Mouse (Mus musculus) small intestine, adult 2 months (tissue): ENCODE data around the gene Dhx57. TPM values are rescaled to one million over a fixed set of nuclear protein-coding genes. Genes with fewer than 3 reads are reported as not detected.
"Not testable (repeated sequence)": the region's sequence is repeated elsewhere in the genome, so short reads cannot be mapped to it uniquely, and the experiment has no call there.

Source experiments
- H3K27ac ChIP-seq: fragments of 200-500 bp; 2 replicates; pipeline ENCODE4 v1.5.1; 2012; ENCODE audit warnings: low read depth, low read length, control low read depth, inconsistent platforms; ENCODE audit not compliant: insufficient read depth
- H3K27me3 ChIP-seq: fragments of 200-500 bp; 2 replicates; pipeline ENCODE4 v1.6.1; 2012; ENCODE audit warnings: mild to moderate bottlenecking, moderate library complexity, low read length, inconsistent platforms; ENCODE audit not compliant: control insufficient read depth, insufficient read depth
- H3K36me3 ChIP-seq: fragments of 200-500 bp; 2 replicates; pipeline ENCODE4 v1.6.1; 2012; ENCODE audit warnings: mild to moderate bottlenecking, low read length, control low read depth, inconsistent platforms; ENCODE audit not compliant: control insufficient read depth, insufficient read depth
- H3K4me1 ChIP-seq: fragments of 200-500 bp; 2 replicates; pipeline ENCODE4 v1.6.1; 2012; ENCODE audit warnings: low read length, inconsistent platforms, mixed read lengths; ENCODE audit not compliant: control insufficient read depth, insufficient read depth, insufficient read length
- H3K4me3 ChIP-seq: fragments of 200-500 bp; 2 replicates; pipeline ENCODE4 v1.5.1; 2012; ENCODE audit warnings: low read depth, mild to moderate bottlenecking, control low read depth, inconsistent platforms, low read length, moderate library complexity
- CTCF ChIP-seq: fragments of 200-500 bp; IDR thresholded peaks from 2 replicates; pipeline ENCODE4 v1.5.1; 2012; ENCODE audit warnings: low read depth, mild to moderate bottlenecking, control low read depth, inconsistent platforms, low read length, moderate library complexity, mixed read lengths; ENCODE audit not compliant: insufficient replicate concordance, insufficient read length; ENCODE audit errors: extremely low read depth
- POLR2A ChIP-seq: fragments of 200-500 bp; IDR thresholded peaks from 2 replicates; pipeline ENCODE4 v1.6.1; 2012; ENCODE audit warnings: low read depth, mild to moderate bottlenecking, control low read depth, inconsistent platforms, low read length, moderate library complexity
- WGBS: fragments of 180-500 bp; shearing (Covaris S2); methylation state at CpG from one replicate; pipeline ENCODE4 v1.1.7; 2018; 5-methylcytosine and 5-hydroxymethylcytosine counted together
- polyA plus RNA-seq: library from polyadenylated mRNA; depleted of rRNA; stranded (reverse); fragments of >200 nt; gene quantifications from 2 replicates; pipeline ENCODE4 v1.2.3, GENCODE M21; 2012

Gene Dhx57
- polyA plus RNA-seq, 1 experiment, result 4.6 TPM

- H3K27ac ChIP-seq, result peak overlapping the region; percentile 59; the same call in 1 of the 2 replicates
- under 1% methylated on average over 30 of the region's 30 CpGs for WGBS
- H3K4me1 ChIP-seq, result peaks cover 3% of the 10 kb centered on the region; the same call in 1 of the 2 replicates
- no peak for TF ChIP-seq POLR2A
- no peak for TF ChIP-seq CTCF
- H3K36me3 ChIP-seq, result 0 out of 2 replicates have a peak, but pooled peaks cover 2% of the 10 kb centered on the region
- H3K27me3 ChIP-seq, result no peaks in the 10 kb centered on the region
- peak overlapping the region; percentile 97 for H3K4me3 ChIP-seq
These were observed 799 bp downstream of the Dhx57 start for GRCm38 (mm10) chr17:80289280-80290073.

- TF ChIP-seq POLR2A (no peak), CTCF (no peak)
- H3K4me3 ChIP-seq, result no peak overlapping the region
- peaks cover 3% of the 10 kb centered on the region; the same call in 1 of the 2 replicates for H3K4me1 ChIP-seq
- H3K27ac ChIP-seq, result no peak overlapping the region
- 0 out of 2 replicates have a peak, but pooled peaks cover 2% of the 10 kb centered on the region for H3K36me3 ChIP-seq
- WGBS, result 57% methylated on average over 6 of the region's 6 CpGs
- H3K27me3 ChIP-seq, result no peaks in the 10 kb centered on the region
These were observed 2.3 kb downstream of the Dhx57 start for GRCm38 (mm10) chr17:80288012-80288411.

GRCm38 (mm10) chr17:80284446-80284845 is 5.8 kb downstream of the Dhx57 start:
- Histone ChIP-seq H3K4me1 (peaks cover 3% of the 10 kb centered on the region; the same call in 1 of the 2 replicates), H3K27me3 (no peaks in the 10 kb centered on the region), H3K27ac (no peak overlapping the region), H3K36me3 (peaks cover 10% of the 10 kb centered on the region), H3K4me3 (no peak overlapping the region)
- WGBS, result 76% methylated on average over 4 of the region's 4 CpGs
- no peak for TF ChIP-seq CTCF
- no peak for TF ChIP-seq POLR2A

- TF ChIP-seq CTCF (no peak), POLR2A (no peak)
- Histone ChIP-seq H3K27ac (no peak overlapping the region), H3K36me3 (peaks cover 40% of the 10 kb centered on the region), H3K27me3 (no peaks in the 10 kb centered on the region), H3K4me3 (no peak overlapping the region), H3K4me1 (no peaks in the 10 kb centered on the region)
- 88% methylated on average over 8 of the region's 8 CpGs for WGBS
These were observed 10.8 kb downstream of the Dhx57 start for GRCm38 (mm10) chr17:80279340-80280070.

- Histone ChIP-seq H3K27ac (no peak overlapping the region), H3K36me3 (peaks cover 48% of the 10 kb centered on the region), H3K27me3 (no peaks in the 10 kb centered on the region), H3K4me3 (no peak overlapping the region), H3K4me1 (no peaks in the 10 kb centered on the region)
- no peak for TF ChIP-seq CTCF
- TF ChIP-seq POLR2A, result no peak
- WGBS, result 71% methylated on average over 4 of the region's 4 CpGs
These were observed 12.0 kb downstream of the Dhx57 start for GRCm38 (mm10) chr17:80278255-80278654.

GRCm38 (mm10) chr17:80270622-80271021 is 19.7 kb downstream of the Dhx57 start:
- 94% methylated on average over 7 of the region's 7 CpGs for WGBS

GRCm38 (mm10) chr17:80268151-80268550 is 22.1 kb downstream of the Dhx57 start:
- WGBS, result 95% methylated on average over 3 of the region's 3 CpGs
- TF ChIP-seq CTCF (no peak), POLR2A (no peak)
- Histone ChIP-seq H3K4me1 (no peaks in the 10 kb centered on the region), H3K4me3 (no peak overlapping the region), H3K27ac (no peak overlapping the region), H3K27me3 (no peaks in the 10 kb centered on the region), H3K36me3 (peaks cover 67% of the 10 kb centered on the region)

More at GRCm38 (mm10) chr17:80270622-80271021, 19.7 kb downstream of the Dhx57 start:
- H3K4me3 ChIP-seq, H3K4me1 ChIP-seq, H3K27ac ChIP-seq, H3K27me3 ChIP-seq: not testable (repeated sequence)
- peaks cover 70% of the 10 kb centered on the region for H3K36me3 ChIP-seq
